Mouse (Mus musculus) c-Kit-positive CD71-negative TER-119-negative erythroid progenitor cells, embryonic 14.5 days (primary cell): ENCODE data around the gene Lpcat4.
A peak's percentile ranks its signal among the peaks of the same experiment; 100 is the strongest.
"Not testable (repeated sequence)": the region's sequence is repeated elsewhere in the genome, so short reads cannot be mapped to it uniquely, and the experiment has no call there.

Experiments used
- DNase-seq: peaks from one replicate; pipeline ENCODE4 v3.0.0-alpha.2; 2013; ENCODE audit warnings: low read depth

Lpcat4 gene

DNA sequence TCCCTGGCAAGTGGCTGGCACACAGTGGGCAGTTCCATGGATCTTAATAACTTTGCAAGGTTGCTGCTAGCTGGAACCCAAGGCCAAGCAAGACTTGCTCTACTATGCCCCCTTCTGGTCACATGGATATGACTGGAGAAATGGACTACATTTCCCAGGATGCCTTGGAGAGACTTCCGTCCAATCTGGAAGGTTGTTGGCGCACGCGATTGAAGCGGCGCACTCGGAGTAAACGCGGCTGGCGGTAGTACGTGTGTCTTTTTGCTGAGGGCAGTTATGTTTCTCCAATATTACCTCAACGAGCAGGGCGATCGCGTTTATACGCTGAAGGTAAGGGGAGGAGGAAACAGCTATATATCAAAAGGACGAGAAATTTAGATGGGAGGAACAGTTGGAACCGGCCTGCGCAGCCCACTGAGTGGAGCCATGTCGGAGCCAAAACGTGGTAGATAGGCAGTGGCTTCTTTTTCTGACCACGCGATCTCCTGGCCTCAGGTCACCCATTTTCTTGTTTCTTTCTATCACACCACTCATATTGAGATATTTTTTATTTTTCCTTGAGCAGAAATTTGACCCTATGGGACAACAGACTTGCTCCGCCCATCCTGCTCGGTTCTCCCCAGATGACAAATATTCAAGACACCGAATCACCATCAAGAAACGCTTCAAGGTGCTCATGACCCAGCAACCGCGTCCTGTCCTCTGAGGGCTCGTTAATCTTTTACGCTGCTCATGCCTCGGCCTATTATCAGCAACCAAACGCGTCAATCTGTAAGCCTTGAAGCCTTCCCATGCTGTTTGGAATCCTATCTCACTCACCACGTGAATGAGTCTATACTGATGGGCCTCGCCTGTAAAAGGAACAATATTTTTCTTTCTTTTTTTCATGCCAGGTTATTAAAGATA, 22.7 kb downstream of the Lpcat4 start, which contains the start of gene Nop10:
Gene Nop10 (plus strand): TSS at position 179 of the 906 bp plus-strand sequence.
- DNase-seq, result peak; percentile 85

DNA sequence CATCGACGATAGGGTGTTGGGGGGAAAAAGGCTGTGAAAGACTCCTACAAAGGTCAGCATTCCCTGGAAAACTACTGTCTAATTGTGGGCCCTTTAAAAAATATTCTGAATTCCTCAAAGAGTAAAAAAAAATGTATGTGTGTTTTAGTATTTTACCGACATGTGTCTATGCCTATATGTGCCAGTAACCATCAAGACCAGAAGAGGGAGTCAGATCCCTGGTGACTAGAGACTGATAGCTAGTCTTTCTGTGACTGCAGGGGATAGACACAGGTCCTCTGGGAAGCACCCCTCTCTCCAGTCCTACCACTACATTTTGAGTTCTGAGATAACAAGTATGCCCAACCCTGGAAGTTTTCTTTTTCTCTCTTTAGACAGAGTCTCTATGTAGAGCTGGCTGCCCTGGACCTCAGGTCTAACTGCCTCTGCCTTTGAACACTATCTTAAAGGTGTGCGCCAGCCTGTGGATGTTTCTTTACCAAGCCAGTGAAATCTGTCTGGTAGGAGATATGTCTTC, 23.6 kb downstream of the Lpcat4 start:
- DNase-seq, result no peak

DNA sequence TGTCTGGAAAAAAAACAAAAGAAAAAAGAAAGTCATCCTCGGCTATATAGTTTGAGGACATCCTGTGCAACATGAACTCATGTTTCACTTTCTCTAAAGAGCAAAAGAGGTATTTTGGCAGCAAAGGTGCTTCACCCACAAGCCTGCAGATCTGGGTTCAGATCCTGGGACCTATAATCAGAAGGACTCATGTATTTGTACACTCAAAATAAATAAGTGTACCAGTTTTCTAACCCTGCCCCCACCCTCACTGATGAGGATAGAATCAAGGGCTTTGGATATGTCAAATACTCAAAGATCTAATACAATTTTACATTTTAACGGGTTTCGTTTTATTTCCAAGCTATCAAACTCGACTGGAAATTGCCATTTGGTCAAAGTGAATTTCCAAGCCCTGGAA, 25.1 kb downstream of the Lpcat4 start:
- DNase-seq, result no peak

DNA sequence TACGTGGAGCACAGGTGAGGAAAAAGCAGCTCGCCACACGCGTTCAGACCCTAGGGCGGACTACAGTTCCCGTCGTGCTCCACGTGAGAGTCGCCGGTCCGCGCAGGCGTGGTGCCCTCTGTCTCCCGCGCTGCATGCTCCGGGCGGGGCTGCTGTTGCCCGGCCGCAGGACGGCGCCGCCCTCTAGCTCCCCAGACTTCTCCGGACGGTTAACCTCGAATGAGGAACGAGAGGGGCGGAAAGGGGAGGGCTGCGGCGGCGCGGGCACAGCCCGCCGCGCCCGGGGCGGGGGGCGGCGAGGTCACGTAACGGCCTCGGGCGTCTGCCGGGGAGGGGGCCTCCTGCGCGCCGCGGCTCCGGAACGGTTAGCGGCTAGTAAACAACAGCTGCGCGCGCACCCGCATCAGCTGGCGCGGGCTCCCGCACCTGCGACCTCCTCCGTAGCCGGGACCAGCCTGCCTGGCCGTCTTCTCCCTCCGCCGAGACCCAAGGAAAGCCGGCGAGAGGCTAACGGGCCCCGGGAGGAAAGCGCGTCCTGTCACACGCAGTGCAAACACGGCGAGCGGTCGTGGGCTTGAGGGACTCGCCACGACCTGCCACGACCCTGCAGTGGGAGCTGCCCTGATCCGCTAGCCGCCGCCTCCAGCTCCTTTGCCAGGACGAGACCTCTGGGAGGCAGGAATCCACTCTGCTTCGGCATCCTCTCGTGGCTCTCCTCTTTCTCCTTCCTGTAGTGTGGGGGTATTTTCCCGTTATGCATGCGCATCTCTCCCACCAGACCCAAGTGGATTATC, 26.4 kb downstream of the Lpcat4 start, which contains the start of gene Slc12a6:
Gene Slc12a6 (plus strand): TSS at position 378 of the 794 bp plus-strand sequence.
- peak; percentile 85 for DNase-seq

DNA sequence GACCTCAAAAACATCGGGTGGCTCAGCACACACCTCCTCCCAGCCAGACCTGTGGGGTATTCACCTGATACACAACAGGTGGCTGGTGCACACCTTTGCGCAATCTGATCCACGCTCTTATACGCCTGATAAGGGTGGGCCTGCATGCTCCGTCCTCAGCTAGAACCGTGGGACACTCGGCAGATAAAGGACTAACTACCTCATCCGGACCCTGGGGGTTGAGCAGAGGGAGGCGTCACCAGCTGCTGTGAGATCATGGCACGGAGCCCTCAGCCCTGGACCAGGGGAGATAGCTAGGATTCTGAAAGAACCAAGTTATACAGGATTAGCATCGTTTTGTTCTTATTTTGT, 26.9 kb downstream of the Lpcat4 start, which contains the start of gene Gm21985:
Gene Gm21985 (plus strand): TSS at position 73 of the 351 bp plus-strand sequence.
- no peak for DNase-seq

DNA sequence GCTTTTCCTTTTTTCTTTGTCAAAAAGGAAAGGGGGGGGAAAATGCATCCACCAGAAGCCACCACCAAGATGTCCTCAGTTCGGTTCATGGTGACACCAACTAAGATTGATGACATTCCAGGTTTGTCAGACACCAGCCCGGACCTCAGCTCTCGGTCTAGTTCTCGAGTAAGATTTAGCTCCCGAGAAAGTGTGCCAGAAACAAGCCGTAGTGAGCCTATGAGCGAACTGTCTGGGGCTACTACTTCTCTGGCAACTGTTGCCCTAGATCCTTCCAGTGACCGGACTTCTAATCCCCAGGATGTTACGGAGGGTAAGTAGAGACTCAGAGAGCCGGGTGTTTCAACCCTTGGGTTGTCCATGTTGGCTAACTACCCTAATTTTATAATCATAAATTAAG, 27.5 kb downstream of the Lpcat4 start:
- DNase-seq, result no peak

DNA sequence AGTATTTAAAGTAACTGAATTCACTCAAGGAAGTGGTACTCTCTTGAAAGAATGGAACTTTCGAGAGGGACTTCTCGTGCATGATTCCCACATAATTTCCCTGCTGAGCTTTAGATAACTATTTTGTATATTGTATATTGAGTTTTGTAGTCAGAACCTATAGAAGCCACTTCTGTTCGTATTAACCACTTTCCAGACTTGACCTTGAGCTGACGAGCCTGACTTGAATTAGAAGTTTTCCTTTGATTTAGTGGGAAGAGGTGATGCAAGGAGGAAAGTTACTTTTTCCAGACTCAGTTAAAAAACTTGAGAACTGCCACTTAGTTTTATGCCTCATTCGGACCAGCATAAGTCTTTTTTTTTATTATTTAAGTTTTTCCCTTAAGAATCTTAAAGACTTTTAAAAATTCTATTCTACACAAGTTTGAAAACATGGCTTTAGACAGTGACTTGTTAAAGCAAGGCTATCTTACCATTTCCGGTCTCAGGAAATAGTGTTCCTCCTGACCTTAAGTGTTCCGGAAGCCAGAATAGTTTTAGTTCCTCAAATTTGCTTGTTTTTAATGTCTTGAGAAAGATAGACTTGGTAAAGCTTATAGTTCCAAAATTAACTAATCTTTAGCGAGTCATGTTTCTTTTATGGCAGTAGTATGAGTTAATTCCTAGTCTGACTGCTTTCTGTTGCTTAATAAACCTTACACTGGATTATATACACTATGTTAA, 28.4 kb downstream of the Lpcat4 start:
- DNase-seq, result no peak

DNA sequence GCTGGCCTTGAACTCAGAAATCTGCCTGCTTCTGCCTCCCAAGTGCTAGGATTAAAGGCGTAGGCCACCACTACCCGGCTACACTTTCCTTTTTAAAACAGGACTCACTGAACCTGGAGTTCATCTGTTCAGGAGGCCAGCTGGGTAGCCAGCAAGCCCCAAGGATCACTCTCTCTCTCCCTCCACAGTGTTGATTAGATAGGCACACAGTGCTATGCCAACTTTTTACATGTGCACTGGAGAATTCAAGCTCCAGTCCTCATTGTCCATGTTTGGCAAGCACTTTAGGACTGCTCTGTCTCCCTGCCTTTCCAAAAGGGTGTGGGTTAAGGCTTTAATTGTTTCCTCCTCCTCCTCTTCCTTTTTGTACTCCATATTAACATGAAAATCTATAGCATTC, 30.7 kb downstream of the Lpcat4 start:
- no peak for DNase-seq

DNA sequence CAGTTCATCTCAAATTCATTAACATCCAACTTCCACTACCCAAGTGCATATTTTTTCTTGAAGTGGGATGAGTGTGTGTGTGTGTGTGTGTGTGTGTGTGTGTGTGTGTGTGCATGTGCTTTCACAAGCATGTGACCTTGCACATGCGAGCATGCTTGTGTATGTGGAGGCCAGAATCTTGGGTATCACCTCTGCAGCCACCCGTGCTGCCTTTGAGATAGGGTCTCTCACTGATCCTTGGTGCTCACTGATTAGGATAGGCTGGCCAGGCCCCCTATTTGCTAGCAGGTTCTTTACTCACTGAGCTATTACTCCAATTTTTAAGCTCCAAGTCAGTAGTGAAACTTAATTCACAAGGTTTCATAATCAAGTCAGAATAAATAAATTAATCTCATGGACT, 33.6 kb downstream of the Lpcat4 start:
- no peak for DNase-seq

DNA sequence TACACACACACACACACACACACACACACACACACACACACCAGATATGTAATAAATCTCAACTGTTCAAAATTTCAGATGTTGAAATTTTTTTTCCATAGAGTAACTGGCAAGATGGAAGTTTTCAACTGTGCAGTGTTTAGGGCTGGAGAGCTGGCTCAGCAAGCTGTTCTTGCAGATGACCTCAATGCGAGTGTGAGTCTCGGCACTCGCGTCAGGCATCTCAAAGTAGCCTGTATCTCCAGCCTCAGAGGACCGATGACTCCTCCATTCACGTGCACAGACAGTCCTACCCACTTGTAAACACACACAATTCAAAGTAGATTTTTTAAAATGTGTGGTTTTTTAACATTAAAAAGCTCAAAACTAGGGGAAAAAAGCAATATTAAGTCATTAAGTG, 34.2 kb downstream of the Lpcat4 start:
- DNase-seq, result no peak

DNA sequence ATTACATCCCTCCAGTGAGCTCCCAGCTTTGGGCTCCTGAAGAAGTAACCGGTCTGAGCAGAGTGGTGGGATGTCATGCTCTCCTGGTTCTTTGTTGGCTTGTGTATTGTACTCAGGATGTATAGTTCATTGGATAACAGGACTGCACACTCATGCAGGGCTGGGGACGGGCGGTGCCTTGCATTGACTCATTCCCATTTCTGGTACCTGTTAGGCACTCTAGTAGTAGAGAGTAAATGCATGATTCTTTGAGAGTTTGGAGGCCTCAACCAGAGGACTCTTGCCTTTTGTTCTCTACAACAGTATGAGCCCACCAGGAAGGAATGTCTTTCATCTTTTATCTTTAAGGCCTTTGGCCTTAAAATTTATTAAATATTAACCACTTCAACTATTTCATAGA, 37.6 kb downstream of the Lpcat4 start:
- no peak for DNase-seq

DNA sequence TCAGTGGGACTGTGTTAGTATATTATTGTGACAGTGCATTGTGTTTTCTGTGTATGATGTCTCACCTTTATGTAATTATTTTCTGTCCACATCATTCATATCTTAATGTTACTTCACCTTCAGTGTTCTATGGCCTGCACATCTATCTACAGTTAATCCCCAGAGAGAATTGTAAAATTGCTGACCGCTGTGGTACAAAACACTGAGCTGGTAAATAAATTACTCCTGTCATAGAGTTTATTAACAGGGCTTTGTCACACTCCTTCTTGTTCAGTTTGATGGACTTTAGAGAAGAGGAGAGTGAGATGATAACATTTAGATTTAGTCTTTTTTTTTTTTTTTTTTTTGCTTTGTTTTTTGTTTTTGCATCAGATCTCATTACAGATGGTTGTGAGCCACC, 43.6 kb downstream of the Lpcat4 start:
- no peak for DNase-seq

DNA sequence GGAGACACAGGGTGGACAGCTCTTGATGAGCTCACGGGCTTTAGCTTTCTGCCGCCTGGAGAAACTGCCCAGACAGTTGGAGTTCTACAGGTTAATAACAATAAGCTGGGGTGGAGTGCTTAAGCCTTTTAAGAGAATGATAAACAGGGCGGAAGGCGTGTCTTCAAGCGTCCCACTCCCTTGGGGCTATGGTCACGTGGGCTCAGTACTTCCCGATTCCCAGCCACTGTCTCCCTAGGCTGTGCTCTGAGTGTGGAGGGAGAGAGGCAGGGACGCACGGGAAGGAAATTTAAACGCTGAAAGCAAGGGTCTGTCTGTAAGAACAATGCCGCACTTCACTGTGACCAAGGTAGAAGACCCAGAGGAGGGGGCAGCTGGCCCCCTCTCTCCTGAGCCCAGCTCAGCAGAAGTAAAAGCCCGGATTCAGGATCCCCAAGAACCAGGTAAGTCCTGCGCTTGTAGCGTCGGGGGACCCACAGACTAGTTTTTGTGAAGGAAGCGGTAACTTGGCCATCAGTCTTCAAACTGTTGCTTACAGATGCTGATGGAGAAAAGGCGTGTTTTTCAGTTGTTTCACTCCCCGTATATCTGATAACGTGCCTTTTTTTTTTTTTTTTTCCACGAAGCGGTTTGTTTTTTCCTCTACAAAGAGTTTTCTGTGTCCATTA, 45.2 kb downstream of the Lpcat4 start:
- no peak for DNase-seq

DNA sequence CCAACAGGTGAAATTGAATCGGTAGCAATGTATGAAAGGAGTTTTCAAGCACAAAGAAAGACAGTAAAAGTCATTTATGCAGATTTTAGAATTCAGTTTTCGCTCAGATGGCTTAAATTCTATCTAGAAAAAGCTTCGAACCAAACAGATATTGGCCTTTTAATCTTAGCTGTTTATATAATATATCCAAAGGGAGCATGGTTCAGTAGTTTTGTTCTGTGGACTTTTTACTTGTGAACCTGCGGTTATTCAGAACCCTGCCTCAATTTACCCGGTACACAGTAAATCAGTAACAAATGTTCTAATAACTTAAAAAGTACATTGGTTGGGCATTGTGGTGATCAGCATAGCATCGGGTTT, 45.7 kb downstream of the Lpcat4 start:
- DNase-seq, result no peak

DNA sequence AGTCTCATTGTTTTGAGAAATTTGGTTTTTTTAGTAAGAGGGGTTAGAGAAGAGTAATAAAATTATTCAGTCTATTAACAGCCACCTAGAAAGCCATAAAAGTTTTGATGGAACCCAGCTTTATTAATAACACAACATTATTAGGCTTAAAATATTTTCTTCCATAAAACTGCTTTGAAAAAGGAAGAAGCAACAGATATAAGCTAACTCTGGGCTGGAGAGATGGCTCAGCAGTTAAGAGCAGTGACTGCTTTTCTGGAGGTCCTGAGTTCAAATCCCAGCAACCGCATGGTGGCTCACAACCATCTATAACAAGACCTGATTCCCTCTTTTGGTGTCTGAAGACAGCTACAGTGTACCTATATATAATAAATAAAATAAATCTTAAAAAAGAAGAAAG, 46.8 kb downstream of the Lpcat4 start:
- not testable (repeated sequence) for DNase-seq

DNA sequence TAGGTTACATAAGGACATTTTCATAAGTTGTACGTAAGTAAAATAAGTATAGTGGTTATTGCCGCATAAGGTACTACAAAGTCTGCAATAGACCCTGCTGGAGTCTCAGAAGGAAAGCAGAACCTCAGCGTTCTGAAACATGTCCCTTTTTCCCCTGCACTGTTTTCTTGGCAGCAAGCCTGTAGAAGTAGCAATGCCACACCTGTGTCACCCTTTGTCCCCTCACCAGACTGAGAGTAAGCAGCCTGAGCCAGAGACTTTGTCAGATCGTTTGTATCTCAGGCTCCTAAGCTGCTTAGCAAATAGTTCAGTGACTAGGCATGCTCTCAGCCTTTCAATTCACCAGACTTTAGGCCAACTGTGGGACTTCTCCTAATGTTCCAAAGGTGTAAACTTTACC, 47.8 kb downstream of the Lpcat4 start:
- DNase-seq, result no peak

DNA sequence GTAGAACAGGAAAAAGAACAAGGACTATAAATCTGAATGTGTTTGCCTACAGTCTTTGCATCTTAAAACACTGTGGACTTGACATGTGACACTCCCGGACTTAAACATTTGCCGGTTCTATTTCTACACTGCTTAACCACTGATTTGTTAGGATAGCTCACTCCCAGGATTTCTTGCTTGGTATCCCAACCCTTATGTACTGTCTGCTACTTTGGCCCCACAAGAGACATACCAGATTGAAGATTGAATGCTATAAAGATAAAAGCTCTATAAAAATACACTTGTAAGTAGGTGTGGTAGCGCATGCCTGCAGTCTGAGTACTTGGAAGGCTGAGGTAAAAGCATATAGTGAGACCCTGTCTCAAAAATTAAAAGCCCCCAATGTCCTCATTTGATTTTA, 50.2 kb downstream of the Lpcat4 start:
- DNase-seq, result no peak

DNA sequence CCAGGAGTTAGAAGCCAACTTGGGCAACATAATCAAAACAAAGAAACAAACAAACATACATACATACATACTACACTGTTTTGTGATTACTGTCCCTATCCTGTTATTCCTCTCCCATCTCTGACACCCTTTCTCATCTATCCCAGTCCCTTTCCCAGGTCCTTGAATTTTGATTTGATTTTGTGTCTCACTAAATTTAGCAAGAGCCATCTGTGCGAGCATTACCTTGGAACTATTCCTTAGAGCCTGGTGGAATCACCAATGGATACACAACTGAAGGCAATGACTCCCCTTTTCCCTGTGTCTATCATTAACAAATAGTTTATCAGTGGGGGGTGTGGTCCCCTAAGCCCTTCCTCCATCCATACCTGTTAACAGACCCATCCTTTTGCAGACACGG, 53.6 kb downstream of the Lpcat4 start:
- no peak for DNase-seq

DNA sequence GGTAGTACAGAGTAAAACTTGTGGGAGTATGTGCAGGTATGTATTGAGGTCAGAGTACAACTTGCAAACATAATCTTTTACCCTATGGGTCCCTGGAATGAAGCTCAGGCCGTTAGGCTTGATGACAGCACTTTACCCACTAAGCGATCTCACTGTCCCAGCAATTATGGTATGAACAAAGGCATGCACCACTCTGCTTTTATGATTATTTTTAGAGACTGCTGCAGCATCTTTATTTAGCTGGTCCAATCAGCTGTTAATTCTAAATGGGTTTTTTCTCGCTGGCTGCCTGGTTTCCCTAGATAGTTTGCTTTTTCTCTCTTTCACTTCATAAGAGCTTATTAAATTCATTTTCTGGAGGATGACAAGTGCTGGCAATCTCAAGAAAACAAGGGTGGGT, 56.9 kb downstream of the Lpcat4 start:
- no peak for DNase-seq
